Mouse (Mus musculus) liver, postnatal 0 days (tissue): Measurements from ENCODE around the gene Sgpp2.

Source experiments
- CTCF ChIP-seq: sonication (generic); IDR thresholded peaks from 2 replicates; pipeline ENCODE4 v1.5.1; 2016; ENCODE audit warnings: antibody characterized with exemption, low read depth
- EP300 ChIP-seq: IDR thresholded peaks from 2 replicates; pipeline ENCODE4 v1.6.1; 2016; ENCODE audit warnings: antibody characterized with exemption, low read depth, mild to moderate bottlenecking

GRCm38 (mm10) chr1:78453886-78454285 lies 143.7 kb downstream of the Sgpp2 start:
- TF ChIP-seq CTCF (no peak), EP300 (no peak)
